Mouse (Mus musculus) hindbrain, embryonic 10.5 days (tissue): Measurements from ENCODE around the gene Mc3r. TPM values are rescaled to one million over a fixed set of nuclear protein-coding genes. Genes with fewer than 3 reads are reported as not detected.
A peak's percentile ranks its signal among the peaks of the same experiment; 100 is the strongest.

Source experiments
- DNase-seq: peaks from one replicate; pipeline ENCODE4 v3.0.0-alpha.2; 2017; ENCODE audit warnings: low spot score
- H3K27ac ChIP-seq: fragments of 300-500 bp; sonication (generic); 2 replicates; pipeline ENCODE4 v1.5.1; 2016; ENCODE audit warnings: mild to moderate bottlenecking, moderate library complexity
- H3K27me3 ChIP-seq: fragments of 300-500 bp; sonication (generic); 2 replicates; pipeline ENCODE4 v1.6.1; 2016; ENCODE audit warnings: mild to moderate bottlenecking; ENCODE audit not compliant: poor library complexity, insufficient read depth, severe bottlenecking
- H3K36me3 ChIP-seq: fragments of 300-500 bp; sonication (generic); 2 replicates; pipeline ENCODE4 v1.6.1; 2016; ENCODE audit warnings: mild to moderate bottlenecking, moderate library complexity
- H3K4me1 ChIP-seq: fragments of 300-500 bp; sonication (generic); replicated peaks from 2 replicates; pipeline ENCODE4 v1.6.1; 2016; ENCODE audit warnings: mild to moderate bottlenecking
- H3K4me3 ChIP-seq: fragments of 300-500 bp; sonication (generic); 2 replicates; pipeline ENCODE4 v1.5.1; 2016; ENCODE audit warnings: mild to moderate bottlenecking, moderate library complexity
- H3K9me3 ChIP-seq: fragments of 300-500 bp; sonication (generic); 2 replicates; pipeline ENCODE4 v1.6.1; 2016; ENCODE audit warnings: mild to moderate bottlenecking, moderate library complexity
- WGBS: fragments of 180-500 bp; shearing (Covaris S2); methylation state at CpG from one replicate; pipeline ENCODE4 v1.1.7; 2016; 5-methylcytosine and 5-hydroxymethylcytosine counted together
- polyA plus RNA-seq: library from polyadenylated mRNA; unstranded; fragments of >200 nt; fragmentation: Nextera tagmentation; extraction: Ambion mirVana; gene quantifications from 2 replicates; pipeline ENCODE4 v1.2.1, GENCODE M21; 2016

The Mc3r gene
- polyA plus RNA-seq, 1 experiment from 2014 or later = not detected

DNA sequence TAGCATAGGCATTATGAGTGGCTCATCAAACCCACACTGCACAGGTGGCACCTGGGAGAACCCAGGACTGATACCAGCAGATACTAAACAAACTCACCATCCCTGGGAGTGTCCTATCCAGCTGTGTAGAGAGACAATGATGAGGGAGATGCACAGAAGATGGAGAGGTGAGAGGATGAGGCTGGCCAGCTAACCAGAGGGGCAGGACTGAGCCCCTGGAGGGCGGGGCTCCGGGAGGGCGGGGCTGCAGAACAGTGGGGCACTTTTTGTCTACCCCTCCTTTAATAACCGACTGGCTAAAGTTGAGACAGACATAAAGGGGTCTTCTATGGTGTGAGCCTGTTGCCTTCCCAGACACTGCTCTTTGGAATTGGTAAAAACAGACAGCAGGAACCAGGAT lies 13.1 kb downstream of the Mc3r start:
- no peak overlapping the region for H3K4me3 ChIP-seq
- H3K27me3 ChIP-seq = no peaks in the 10 kb centered on the region
- no peaks in the 10 kb centered on the region for H3K36me3 ChIP-seq
- WGBS = 75% methylated on average over 4 of the region's 4 CpGs
- H3K27ac ChIP-seq = no peak overlapping the region
- no peaks in the 10 kb centered on the region for H3K9me3 ChIP-seq
- DNase-seq = no peak
- H3K4me1 ChIP-seq = peaks cover 13% of the 10 kb centered on the region

DNA sequence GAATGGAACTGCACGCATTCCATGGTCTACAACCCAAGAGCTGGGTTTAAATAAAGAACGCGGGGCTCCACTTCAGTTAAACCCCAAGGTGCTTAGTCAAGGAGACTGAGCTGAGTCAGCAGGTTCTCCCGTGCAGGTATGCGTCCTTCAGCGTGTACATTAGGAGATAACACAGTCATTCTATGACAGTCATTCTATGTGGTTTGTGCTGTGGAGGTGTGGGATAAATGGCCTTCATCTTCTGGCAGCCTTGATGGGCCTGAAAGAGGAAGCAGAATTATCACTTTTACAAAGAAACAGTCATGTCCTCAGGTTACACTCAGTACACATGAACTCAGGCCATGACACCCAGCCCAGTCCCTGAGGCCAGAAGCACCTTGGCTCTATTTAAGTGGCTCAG lies 14.9 kb downstream of the Mc3r start:
- Histone ChIP-seq H3K9me3 (no peaks in the 10 kb centered on the region), H3K4me3 (no peak overlapping the region), H3K27ac (no peak overlapping the region), H3K4me1 (peaks cover 6% of the 10 kb centered on the region), H3K27me3 (no peaks in the 10 kb centered on the region), H3K36me3 (no peaks in the 10 kb centered on the region)
- WGBS = 94% methylated on average over 6 of the region's 6 CpGs
- no peak for DNase-seq

DNA sequence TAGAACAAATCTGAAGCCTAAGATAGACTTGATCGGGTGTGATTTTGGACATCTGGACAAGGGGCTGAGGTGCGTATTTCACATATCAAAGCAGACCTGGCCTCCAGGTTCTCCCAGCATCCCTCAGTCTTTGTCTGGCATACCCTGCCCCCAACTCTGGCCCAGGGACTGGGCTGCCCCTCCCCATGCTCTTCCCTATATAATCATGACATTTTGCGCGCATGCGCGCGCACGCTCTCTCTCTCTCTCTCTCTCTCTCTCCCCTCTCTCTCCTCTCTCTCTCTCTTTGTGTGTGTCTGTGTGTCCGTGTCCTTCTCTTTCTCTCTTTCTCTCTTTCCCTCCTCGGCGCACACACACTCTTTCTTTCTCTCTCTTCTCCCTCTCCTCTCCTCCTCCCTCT lies 21.6 kb downstream of the Mc3r start:
- WGBS = 91% methylated on average over 11 of the region's 11 CpGs
- no peaks in the 10 kb centered on the region for H3K9me3 ChIP-seq
- H3K27me3 ChIP-seq = no peaks in the 10 kb centered on the region
- DNase-seq = no peak
- H3K27ac ChIP-seq = no peak overlapping the region; the same call in 1 of the 2 replicates
- no peak overlapping the region for H3K4me3 ChIP-seq
- H3K36me3 ChIP-seq = no peaks in the 10 kb centered on the region
- peaks cover 19% of the 10 kb centered on the region for H3K4me1 ChIP-seq

DNA sequence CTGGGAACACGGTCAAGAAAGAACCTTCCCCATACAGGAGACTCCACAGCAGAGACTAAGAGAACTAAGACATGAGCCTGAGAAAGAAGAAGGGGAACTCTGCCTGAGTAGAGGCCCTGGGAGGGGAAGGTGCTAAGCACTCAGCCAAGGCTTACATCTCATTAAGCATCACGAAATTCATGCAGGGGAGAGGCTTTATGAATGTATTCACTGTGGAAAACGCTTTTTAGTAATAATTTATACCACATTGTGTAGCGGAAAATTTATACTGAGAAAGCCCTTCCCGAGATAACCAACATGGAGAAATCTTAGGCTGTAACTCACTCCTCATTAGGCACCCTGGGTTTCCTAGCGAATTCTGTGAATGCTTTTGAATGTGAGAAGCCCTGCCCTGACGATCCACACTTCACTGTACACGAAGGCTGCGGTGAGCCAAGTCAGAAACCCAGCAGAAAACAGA lies 22.2 kb downstream of the Mc3r start:
- no peak for DNase-seq
- Histone ChIP-seq H3K4me3 (no peak overlapping the region), H3K36me3 (no peaks in the 10 kb centered on the region), H3K4me1 (peaks cover 13% of the 10 kb centered on the region), H3K9me3 (no peaks in the 10 kb centered on the region), H3K27me3 (no peaks in the 10 kb centered on the region), H3K27ac (no peak overlapping the region; the same call in 1 of the 2 replicates)
- WGBS = 54% methylated on average over 9 of the region's 9 CpGs

DNA sequence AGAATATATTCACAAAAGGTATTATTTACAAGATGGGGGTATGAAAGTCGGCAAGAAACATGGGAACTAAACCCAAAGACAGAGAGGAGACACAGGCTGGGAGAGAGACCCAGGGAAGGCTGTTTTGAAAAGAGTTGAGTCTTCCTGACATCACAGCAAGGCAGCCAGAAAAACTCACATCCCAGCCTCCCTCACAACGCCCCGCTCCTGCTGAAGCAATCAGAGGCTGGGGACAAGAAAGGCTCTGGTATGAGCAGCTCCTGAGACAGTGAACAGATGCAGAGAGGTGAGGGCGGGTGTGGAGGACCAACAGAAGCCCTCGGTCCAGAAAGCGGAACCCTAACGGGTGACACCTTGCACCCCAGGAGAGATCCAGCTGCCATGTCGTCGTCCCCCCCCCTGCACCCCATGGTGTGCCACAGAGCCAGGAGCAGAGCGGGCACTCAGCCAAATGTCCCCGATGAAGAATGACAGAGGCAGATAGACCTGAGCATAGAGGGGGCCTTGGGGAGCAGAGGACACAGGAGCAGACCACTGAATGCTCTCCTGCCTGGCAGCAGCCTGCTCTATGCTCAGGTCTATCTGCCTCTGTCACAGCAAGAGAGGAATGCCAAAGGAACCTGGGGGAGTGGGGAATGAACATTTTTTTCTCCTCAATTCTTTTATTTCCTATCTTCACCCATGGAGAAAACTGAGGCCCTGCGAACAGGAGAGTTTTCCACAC lies 22.8 kb downstream of the Mc3r start:
- WGBS = 72% methylated on average over 12 of the region's 12 CpGs
- H3K27ac ChIP-seq = no peak overlapping the region; the same call in 1 of the 2 replicates

DNA sequence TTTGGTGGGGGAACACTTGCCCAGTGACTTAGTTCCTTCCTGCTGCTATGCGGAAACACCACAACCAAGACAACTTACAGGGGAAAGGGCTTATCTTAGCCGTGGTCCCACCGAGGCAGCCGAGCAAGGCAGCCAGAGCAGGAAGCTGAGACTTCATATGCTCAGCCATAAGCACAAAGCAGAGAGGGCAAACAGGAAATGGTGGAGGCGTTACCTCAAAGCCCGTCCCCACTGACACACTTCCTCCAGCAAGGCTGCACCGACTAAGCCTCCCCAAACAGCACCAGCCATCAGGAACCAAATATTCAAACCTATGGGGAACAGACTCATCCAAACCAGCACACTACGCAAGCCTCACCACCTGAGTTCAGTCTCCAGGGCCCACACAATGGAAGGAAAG lies 26.4 kb downstream of the Mc3r start:
- no peaks in the 10 kb centered on the region for H3K27me3 ChIP-seq
- H3K36me3 ChIP-seq = no peaks in the 10 kb centered on the region
- no peak overlapping the region for H3K27ac ChIP-seq
- no peak for DNase-seq
- 88% methylated on average over 8 of the region's 8 CpGs for WGBS
- no peaks in the 10 kb centered on the region for H3K9me3 ChIP-seq
- H3K4me3 ChIP-seq = no peak overlapping the region
- peaks cover 13% of the 10 kb centered on the region for H3K4me1 ChIP-seq

More for the DNA sequence above, 22.8 kb downstream of the Mc3r start:
- Histone ChIP-seq H3K27me3 (no peaks in the 10 kb centered on the region), H3K9me3 (no peaks in the 10 kb centered on the region), H3K36me3 (no peaks in the 10 kb centered on the region), H3K4me3 (no peak overlapping the region), H3K4me1 (peaks cover 13% of the 10 kb centered on the region)
- DNase-seq = no peak

DNA sequence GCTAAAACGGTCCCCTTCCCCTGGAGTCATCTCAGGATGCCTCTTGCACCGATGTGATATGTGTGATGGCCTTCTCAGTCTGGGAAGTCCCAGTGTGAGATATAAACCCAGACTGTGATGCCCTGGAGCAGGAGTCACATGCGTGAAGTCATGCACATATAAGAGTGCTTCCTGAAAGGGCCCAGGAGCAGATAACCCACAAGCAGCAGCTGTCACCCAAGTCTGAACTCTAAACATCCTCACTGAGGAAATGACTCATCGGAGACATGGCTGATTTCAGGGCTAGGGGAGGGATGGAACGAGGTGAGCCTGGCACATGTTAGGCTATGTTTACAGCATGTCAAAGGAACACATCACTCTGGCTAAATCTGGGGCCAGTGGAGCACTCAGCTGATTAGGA lies 27.9 kb downstream of the Mc3r start:
- Histone ChIP-seq H3K4me3 (no peak overlapping the region), H3K27me3 (no peaks in the 10 kb centered on the region), H3K9me3 (no peaks in the 10 kb centered on the region), H3K36me3 (no peaks in the 10 kb centered on the region), H3K4me1 (peaks cover 2% of the 10 kb centered on the region; the same call in 1 of the 2 replicates), H3K27ac (no peak overlapping the region)
- 81% methylated on average over 5 of the region's 5 CpGs for WGBS
- no peak for DNase-seq

DNA sequence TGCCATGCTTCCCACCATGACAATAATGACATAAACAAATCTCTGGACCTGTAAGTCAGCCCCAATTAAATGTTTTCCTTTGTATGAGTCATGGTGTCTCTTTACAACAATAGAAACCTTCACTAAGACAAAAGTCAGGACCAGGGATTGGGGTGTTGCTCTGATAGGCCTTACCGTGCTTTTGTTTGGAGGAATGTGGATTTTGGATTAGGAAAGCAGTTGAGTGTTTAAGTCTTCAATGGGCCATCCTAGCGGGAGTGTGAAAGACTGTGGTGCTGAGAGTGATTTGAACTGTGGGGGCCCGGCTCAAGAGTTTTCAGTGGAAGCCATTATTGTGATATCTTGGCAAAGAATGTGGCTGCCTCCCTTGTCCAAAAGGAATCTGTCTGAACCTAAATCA lies 30.7 kb downstream of the Mc3r start:
- WGBS = 81% methylated on average over 3 of the region's 3 CpGs
- H3K27me3 ChIP-seq = no peaks in the 10 kb centered on the region
- no peak overlapping the region for H3K4me3 ChIP-seq
- DNase-seq = no peak
- H3K4me1 ChIP-seq = peaks cover 10% of the 10 kb centered on the region
- H3K27ac ChIP-seq = no peak overlapping the region
- H3K9me3 ChIP-seq = no peaks in the 10 kb centered on the region
- H3K36me3 ChIP-seq = no peaks in the 10 kb centered on the region

DNA sequence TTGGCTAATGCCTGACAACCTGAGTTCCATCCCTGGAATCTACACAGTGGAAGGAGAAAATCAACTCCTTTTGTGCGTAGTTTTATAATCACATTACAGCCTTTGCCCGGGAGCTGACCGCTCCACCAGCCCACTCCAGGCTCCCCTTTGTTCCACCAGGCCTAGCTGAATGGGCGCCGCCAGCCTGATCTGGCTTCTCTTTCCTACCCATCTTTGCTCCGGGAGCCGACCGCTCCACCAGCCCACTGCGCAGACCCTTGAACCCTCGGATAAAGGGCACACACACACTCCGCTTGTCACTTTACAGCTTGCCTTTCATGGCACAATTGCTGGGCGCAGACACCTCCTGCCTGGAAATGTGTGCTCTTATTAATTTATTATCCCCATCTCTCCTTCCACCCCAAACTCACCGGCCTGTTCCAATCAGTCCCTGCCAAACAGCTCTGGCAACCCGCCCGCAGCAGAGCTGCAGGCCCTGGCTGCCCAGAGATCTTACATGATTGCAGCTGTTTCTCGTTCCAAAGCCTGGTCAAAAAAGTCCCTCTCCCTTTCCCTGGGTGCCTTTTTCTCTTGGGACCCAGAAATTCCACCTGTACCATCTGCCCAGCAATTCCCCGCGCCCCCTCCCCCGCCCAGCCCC lies 33.9 kb downstream of the Mc3r start:
- H3K27ac ChIP-seq = peak overlapping the region; percentile 54; the same call in 1 of the 2 replicates
- WGBS = 74% methylated on average over 19 of the region's 19 CpGs
- H3K9me3 ChIP-seq = no peaks in the 10 kb centered on the region
- no peaks in the 10 kb centered on the region for H3K27me3 ChIP-seq
- H3K4me1 ChIP-seq = peaks cover 10% of the 10 kb centered on the region
- no peak overlapping the region for H3K4me3 ChIP-seq
- H3K36me3 ChIP-seq = no peaks in the 10 kb centered on the region
- peak; percentile 23 for DNase-seq

DNA sequence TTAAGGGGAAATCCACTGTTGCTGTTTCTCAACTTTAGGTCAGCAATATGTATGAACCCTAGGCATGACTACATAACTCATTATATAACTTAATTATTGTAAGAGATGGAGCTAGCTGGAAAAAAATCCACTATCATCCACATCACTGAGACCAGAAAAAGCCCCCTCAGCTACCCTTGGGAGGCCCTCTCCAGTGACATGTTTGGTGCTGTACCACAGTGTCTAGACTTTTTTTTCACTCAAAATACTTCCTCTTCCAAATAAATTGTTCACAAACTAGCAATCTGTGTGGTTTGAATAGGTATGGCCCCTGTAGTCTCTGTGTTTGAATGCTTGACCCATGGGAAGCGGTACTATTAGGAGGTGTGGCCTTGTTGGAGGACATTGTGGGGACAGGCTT lies 39.4 kb downstream of the Mc3r start:
- H3K9me3 ChIP-seq = no peaks in the 10 kb centered on the region
- H3K4me3 ChIP-seq = no peak overlapping the region
- no peak overlapping the region for H3K27ac ChIP-seq
- WGBS = 88% methylated on average over 1 of the region's 1 CpGs
- H3K27me3 ChIP-seq = peaks cover 6% of the 10 kb centered on the region; the same call in 1 of the 2 replicates
- peaks cover 15% of the 10 kb centered on the region for H3K4me1 ChIP-seq
- no peaks in the 10 kb centered on the region for H3K36me3 ChIP-seq
- no peak for DNase-seq

DNA sequence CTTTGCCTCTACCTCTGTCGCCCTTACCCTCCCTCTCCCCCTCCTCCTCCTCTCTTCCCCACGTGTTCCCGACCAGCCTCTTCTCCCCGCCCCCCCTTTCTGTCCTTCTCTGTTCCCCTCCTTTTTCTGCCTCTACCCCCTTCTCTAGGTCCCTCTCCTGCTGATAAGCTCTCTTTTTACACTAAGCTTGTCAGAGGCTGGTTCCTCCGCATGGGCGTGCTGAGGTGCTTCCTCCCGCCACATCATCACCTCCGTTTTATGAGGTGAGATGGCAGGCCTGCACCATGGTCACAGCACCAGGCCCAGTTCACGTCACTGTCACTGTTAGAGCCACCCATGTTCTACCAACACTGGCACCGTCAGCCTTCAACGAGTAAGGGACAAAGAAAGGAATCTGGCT lies 40.7 kb downstream of the Mc3r start:
- DNase-seq = no peak
- Histone ChIP-seq H3K27ac (peak overlapping the region; percentile 41), H3K4me1 (peaks cover 21% of the 10 kb centered on the region), H3K36me3 (no peaks in the 10 kb centered on the region), H3K27me3 (peaks cover 6% of the 10 kb centered on the region; the same call in 1 of the 2 replicates), H3K4me3 (no peak overlapping the region), H3K9me3 (no peaks in the 10 kb centered on the region)
- 33% methylated on average over 11 of the region's 11 CpGs for WGBS

DNA sequence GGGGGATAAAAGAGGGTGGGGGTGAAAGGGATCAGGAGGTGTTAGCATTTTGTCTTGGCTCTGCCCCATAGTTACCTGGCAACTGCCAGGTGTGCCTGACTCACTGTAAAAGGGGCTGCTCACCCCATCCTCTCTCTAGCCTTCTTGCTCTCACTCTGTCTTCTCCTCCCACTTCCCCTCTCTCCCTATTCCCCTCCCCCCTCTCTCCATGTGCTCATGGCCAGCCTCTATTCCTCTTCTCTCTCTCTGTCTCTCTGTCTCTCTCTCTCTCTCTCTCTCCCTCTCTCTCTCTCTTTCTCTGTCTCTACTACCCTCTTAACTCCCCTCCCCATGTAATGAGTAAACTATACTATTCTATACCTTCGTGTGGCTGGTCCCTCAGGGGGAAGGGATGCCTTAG lies 41.3 kb downstream of the Mc3r start:
- no peaks in the 10 kb centered on the region for H3K36me3 ChIP-seq
- no peak overlapping the region for H3K4me3 ChIP-seq
- H3K27ac ChIP-seq = peak overlapping the region; percentile 35; the same call in 1 of the 2 replicates
- DNase-seq = no peak
- H3K9me3 ChIP-seq = no peaks in the 10 kb centered on the region
- 21% methylated on average over 1 of the region's 1 CpGs for WGBS
- peaks cover 6% of the 10 kb centered on the region; the same call in 1 of the 2 replicates for H3K27me3 ChIP-seq
- peaks cover 21% of the 10 kb centered on the region for H3K4me1 ChIP-seq

DNA sequence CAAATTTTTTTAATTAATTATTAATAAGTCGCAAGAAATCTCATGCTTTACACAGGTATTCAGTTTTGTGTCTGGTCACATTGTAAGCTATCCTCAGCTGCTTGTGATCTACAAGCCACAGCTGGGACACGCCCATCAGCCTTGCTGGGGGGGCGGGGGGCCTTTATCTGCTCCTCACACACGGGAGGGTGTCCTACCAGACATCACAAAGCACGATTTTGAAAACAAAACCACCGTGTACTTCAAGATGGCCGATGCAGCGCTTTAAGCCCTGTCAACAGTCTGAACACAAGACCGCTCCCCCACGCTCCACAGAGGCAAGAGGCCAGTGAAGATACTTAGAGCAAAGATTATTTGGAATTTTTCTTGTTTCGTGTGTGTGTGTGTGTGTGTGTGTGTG lies 42.2 kb downstream of the Mc3r start:
- 81% methylated on average over 11 of the region's 11 CpGs for WGBS
- no peak overlapping the region; the same call in 1 of the 2 replicates for H3K27ac ChIP-seq
- DNase-seq = no peak
- peaks cover 21% of the 10 kb centered on the region for H3K4me1 ChIP-seq
- no peaks in the 10 kb centered on the region for H3K9me3 ChIP-seq
- peaks cover 6% of the 10 kb centered on the region; the same call in 1 of the 2 replicates for H3K27me3 ChIP-seq
- no peak overlapping the region for H3K4me3 ChIP-seq
- H3K36me3 ChIP-seq = no peaks in the 10 kb centered on the region
